Mouse (Mus musculus) liver, embryonic 16.5 days (tissue): ENCODE data around the gene Cdc42bpg. TPM values are rescaled to one million over a fixed set of nuclear protein-coding genes. Genes with fewer than 3 reads are reported as not detected.

Source experiments
- ATAC-seq: fragments of 200-750 bp; cut with Nextera tagmentation; 2 replicates; pipeline ENCODE4 v1.8.0; 2017; ENCODE audit warnings: low read depth, mild to moderate bottlenecking, moderate number of reproducible peaks, moderate library complexity
- H3K27ac ChIP-seq: fragments of 300-500 bp; sonication (generic); 2 replicates; pipeline ENCODE4 v1.5.1; 2014; ENCODE audit warnings: mild to moderate bottlenecking, low read length
- H3K27me3 ChIP-seq: fragments of 300-500 bp; sonication (generic); 2 replicates; pipeline ENCODE4 v1.6.1; 2014; ENCODE audit warnings: low read depth, low read length, mixed read lengths; ENCODE audit not compliant: control insufficient read depth, insufficient read depth
- H3K36me3 ChIP-seq: fragments of 300-500 bp; sonication (generic); 2 replicates; pipeline ENCODE4 v1.6.1; 2014; ENCODE audit warnings: mild to moderate bottlenecking; ENCODE audit not compliant: control insufficient read depth, insufficient read depth
- H3K4me1 ChIP-seq: fragments of 300-500 bp; sonication (generic); 2 replicates; pipeline ENCODE4 v1.6.1; 2014; ENCODE audit warnings: low read depth, low read length, mixed read lengths; ENCODE audit not compliant: control insufficient read depth
- H3K4me2 ChIP-seq: fragments of 300-500 bp; sonication (generic); 2 replicates; pipeline ENCODE4 v1.6.1; 2014; ENCODE audit warnings: low read depth, low read length, mixed read lengths
- H3K4me3 ChIP-seq: fragments of 300-500 bp; sonication (generic); 2 replicates; pipeline ENCODE4 v1.5.1; 2014; ENCODE audit warnings: low read depth, mild to moderate bottlenecking, low read length
- H3K9ac ChIP-seq: fragments of 300-500 bp; sonication (generic); 2 replicates; pipeline ENCODE4 v1.6.1; 2014; ENCODE audit warnings: low read depth, low read length
- H3K9me3 ChIP-seq: fragments of 300-500 bp; sonication (generic); replicated peaks from 2 replicates; pipeline ENCODE4 v1.6.1; 2016; ENCODE audit warnings: low read length; ENCODE audit not compliant: control insufficient read depth
- WGBS: fragments of 180-500 bp; shearing (Covaris S2); extraction: QIAGEN DNeasy Blood & Tissue Kit; methylation state at CpG from one replicate; pipeline ENCODE4 v1.1.7; 2014; ENCODE audit not compliant: insufficient replicate concordance; 5-methylcytosine and 5-hydroxymethylcytosine counted together
- polyA plus RNA-seq: library from polyadenylated mRNA; unstranded; fragments of >200 nt; fragmentation: Nextera tagmentation; extraction: Ambion mirVana; gene quantifications from 2 replicates; pipeline ENCODE4 v1.2.1, GENCODE M21; 2015

Cdc42bpg gene
- polyA plus RNA-seq, 1 experiment from 2014 or later, result 0.34 TPM

DNA sequence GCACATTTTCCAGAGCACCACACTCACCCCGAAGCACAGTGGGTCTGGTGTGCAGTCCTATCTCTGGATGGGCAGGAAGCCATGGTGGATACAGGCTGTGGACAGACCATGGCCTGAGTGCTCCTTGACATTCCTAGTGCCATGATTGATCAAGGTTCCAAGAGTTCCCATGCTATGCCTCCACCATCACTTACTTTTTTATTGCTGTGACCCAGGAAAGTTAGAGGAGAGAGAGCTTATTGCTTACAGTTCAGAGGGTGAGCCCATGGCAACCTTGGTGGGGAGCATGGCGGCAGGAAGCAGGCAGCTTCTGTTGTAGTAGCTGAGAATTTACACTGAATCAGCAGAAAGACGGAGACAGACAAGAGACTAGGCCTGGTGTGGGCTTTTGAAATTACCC, 55.0 kb downstream of the Cdc42bpg start:
- no peak for ATAC-seq
- Histone ChIP-seq H3K4me1 (peaks cover 17% of the 10 kb centered on the region), H3K9ac (no peak overlapping the region), H3K4me3 (no peak overlapping the region), H3K27ac (no peak overlapping the region), H3K27me3 (no peaks in the 10 kb centered on the region), H3K9me3 (no peaks in the 10 kb centered on the region), H3K36me3 (peaks cover 9% of the 10 kb centered on the region), H3K4me2 (no peak overlapping the region)
- WGBS, result 63% methylated on average over 3 of the region's 3 CpGs

DNA sequence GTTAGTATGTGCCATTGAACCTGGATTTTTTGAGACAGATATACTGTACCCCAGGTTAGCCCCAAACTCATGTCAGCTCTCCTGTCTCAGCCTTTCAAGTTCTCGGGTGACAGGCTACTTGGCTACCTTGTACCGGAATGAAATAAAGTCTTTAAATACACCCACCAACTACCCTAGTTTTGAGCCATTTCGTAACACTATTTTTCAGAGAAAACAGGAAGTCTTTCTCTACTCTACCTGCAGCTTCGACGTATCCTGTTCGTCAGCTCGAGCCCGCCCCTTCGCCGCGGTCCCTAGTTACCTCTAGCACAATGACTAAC, 56.8 kb downstream of the Cdc42bpg start:
- H3K9ac ChIP-seq, result peak overlapping the region; percentile 54
- no peak for ATAC-seq
- H3K4me1 ChIP-seq, result peaks cover 24% of the 10 kb centered on the region
- peak overlapping the region; percentile 100 for H3K4me3 ChIP-seq
- WGBS, result under 1% methylated on average over 11 of the region's 11 CpGs
- no peaks in the 10 kb centered on the region for H3K9me3 ChIP-seq
- no peaks in the 10 kb centered on the region for H3K27me3 ChIP-seq
- peak overlapping the region; percentile 73 for H3K27ac ChIP-seq
- peak overlapping the region; percentile 71 for H3K4me2 ChIP-seq
- peaks cover 26% of the 10 kb centered on the region for H3K36me3 ChIP-seq

DNA sequence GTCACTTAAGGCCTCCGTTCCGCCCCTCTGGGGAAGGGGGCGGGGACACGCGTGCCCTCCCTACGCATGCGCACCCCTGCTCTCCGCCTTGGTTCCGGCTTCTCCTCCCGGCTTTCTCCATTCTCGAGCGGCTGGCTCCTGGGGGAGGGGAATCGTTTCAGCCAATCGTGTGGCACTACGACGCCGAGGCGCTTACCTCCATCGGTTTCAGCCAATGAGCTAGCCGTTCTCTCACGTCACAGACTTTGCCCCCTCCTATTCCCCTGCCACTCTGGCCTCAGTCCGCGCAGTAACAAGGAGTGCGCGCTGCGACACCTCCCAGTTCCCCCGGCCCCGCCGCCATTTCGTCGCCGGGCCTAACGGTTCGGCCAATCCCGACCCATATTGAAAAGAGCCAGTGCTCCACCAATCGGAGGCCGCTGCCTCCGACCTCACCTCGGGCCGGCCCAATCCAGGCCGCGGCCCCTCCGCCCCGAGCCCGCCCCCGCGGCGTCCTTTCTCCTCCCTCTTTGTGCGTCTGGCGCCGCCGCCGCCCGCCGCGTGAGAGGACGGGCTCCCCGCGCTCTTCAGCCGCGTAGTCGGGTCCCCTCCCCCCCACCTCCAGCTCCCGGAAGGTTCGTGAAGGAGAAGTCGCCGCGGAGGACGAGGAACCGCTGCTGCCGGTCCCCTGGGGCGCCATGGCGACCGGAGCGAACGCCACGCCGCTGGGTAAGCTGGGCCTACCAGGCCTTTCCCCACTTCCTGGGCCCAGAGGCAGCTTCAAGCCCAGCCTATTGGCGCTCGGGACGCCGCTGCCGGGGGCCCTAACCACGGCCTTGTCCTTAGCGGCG, 57.4 kb downstream of the Cdc42bpg start, which contains the start of gene Sf1:
Gene Sf1, plus strand, starts transcription at position 280 of the 830 bp plus-strand sequence.
- peak within 1 kb of the TSS; percentile 100 for H3K4me3 ChIP-seq
- WGBS, result under 1% methylated on average over 79 of the region's 85 CpGs
- H3K4me1 ChIP-seq, result peaks cover 24% of the 10 kb centered on the region
- peaks cover 32% of the 10 kb centered on the region for H3K36me3 ChIP-seq
- ATAC-seq, result peak; percentile 91
- H3K27ac ChIP-seq, result peak within 1 kb of the TSS; percentile 97
- peak within 1 kb of the TSS; percentile 71 for H3K4me2 ChIP-seq
- H3K27me3 ChIP-seq, result no peaks in the 10 kb centered on the region
- H3K9me3 ChIP-seq, result no peaks in the 10 kb centered on the region
- H3K9ac ChIP-seq, result peak within 1 kb of the TSS; percentile 99

DNA sequence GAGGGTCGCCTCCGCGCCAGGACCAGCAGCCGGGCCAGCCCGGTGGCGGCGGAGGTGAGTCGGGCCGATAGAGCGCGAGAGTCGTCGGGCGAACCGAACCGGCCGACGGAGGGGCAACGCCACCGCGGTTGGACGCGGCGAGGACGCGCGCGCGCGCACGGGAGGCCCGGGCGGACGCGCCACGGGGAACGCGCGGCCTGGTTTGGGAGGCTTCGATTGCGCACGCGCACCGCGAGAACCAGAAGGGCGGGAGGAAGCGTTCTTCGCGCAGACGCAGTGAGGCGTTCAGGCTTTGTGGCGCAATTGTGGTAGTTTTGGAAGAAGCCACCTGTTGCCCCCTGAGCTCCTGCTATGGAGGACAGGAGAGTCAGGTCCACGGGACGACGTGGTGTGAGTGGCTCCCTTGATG, 58.1 kb downstream of the Cdc42bpg start:
- peaks cover 24% of the 10 kb centered on the region for H3K4me1 ChIP-seq
- H3K9me3 ChIP-seq, result no peaks in the 10 kb centered on the region
- WGBS, result under 1% methylated on average over 55 of the region's 55 CpGs
- peak overlapping the region; percentile 71 for H3K4me2 ChIP-seq
- H3K9ac ChIP-seq, result peak overlapping the region; percentile 99
- H3K4me3 ChIP-seq, result peak overlapping the region; percentile 100
- H3K36me3 ChIP-seq, result peaks cover 38% of the 10 kb centered on the region
- ATAC-seq, result peak; percentile 14
- no peaks in the 10 kb centered on the region for H3K27me3 ChIP-seq
- peak overlapping the region; percentile 97 for H3K27ac ChIP-seq

DNA sequence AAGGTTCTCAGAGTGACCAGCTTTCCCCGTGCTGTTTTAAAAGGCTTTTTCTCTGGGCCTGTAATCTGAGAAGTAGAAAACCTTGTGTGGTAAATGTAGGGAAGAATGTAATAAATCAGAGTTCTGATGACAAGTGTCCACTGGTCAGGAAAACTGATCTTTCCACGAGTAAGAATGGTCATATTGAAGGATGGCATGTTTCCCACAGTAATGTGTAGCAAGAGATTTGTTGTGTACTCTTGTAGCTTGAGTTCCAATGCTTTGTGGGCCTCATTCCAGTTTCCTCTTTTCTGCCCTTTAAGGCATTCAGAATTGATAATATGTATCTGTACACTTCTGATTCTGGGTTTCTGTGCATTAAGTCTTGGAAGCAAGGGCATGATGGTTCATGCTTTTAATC, 58.6 kb downstream of the Cdc42bpg start:
- peaks cover 42% of the 10 kb centered on the region for H3K36me3 ChIP-seq
- peak overlapping the region; percentile 97; the same call in 1 of the 2 replicates for H3K27ac ChIP-seq
- no peaks in the 10 kb centered on the region for H3K9me3 ChIP-seq
- peak overlapping the region; percentile 99 for H3K9ac ChIP-seq
- no peaks in the 10 kb centered on the region for H3K27me3 ChIP-seq
- WGBS, result 0% methylated on average over 2 of the region's 2 CpGs
- no peak for ATAC-seq
- peak overlapping the region; percentile 71 for H3K4me2 ChIP-seq
- peak overlapping the region; percentile 100 for H3K4me3 ChIP-seq
- peaks cover 24% of the 10 kb centered on the region for H3K4me1 ChIP-seq

DNA sequence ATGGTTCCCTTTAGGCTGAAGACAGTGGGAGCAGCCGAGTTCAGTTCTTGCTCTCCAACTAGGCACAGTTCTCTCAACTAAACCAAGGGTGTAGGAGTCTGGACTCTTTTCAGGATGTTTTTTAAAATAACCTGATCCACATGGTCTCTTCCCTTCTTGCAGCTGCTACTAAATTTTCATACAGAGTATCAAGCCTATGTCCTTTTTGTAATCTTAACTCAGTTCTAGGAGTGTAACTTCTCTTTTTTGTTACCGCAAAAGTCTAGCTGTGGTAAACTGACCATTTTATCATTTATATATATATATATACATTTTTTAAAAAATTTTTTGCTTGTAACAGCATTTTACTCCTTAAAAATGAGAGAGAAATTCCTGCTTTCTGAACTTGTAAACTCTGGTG, 63.9 kb downstream of the Cdc42bpg start:
- Histone ChIP-seq H3K27me3 (no peaks in the 10 kb centered on the region), H3K4me3 (no peak overlapping the region), H3K4me1 (peaks cover 12% of the 10 kb centered on the region), H3K9me3 (no peaks in the 10 kb centered on the region), H3K9ac (no peak overlapping the region), H3K36me3 (peaks cover 93% of the 10 kb centered on the region), H3K4me2 (no peak overlapping the region), H3K27ac (no peak overlapping the region)
- ATAC-seq, result no peak
- WGBS, result 89% methylated on average over 2 of the region's 2 CpGs

DNA sequence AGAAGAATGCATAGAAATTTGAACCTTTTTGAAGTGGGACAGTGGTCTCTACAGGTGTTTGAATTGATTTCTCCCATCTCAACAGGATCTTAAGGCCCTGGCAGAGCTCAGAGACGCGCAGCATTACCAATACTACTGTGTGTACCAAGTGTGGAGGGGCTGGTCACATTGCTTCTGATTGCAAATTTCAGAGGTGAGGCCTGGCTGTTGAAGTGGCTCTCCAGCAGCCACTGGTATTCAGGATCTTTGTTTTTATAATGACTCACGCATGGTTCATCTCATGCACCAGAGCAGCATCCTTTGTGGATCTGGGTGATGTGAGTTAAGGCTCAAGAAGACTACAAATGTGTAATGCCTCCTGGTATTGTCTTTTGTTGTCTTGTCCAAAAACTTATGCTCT, 66.2 kb downstream of the Cdc42bpg start:
- H3K4me1 ChIP-seq, result peaks cover under 1% of the 10 kb centered on the region
- H3K27me3 ChIP-seq, result no peaks in the 10 kb centered on the region
- no peak overlapping the region for H3K9ac ChIP-seq
- H3K36me3 ChIP-seq, result peaks cover 95% of the 10 kb centered on the region
- no peak for ATAC-seq
- H3K4me3 ChIP-seq, result no peak overlapping the region
- H3K9me3 ChIP-seq, result no peaks in the 10 kb centered on the region
- no peak overlapping the region for H3K27ac ChIP-seq
- WGBS, result 85% methylated on average over 3 of the region's 3 CpGs
- H3K4me2 ChIP-seq, result no peak overlapping the region

DNA sequence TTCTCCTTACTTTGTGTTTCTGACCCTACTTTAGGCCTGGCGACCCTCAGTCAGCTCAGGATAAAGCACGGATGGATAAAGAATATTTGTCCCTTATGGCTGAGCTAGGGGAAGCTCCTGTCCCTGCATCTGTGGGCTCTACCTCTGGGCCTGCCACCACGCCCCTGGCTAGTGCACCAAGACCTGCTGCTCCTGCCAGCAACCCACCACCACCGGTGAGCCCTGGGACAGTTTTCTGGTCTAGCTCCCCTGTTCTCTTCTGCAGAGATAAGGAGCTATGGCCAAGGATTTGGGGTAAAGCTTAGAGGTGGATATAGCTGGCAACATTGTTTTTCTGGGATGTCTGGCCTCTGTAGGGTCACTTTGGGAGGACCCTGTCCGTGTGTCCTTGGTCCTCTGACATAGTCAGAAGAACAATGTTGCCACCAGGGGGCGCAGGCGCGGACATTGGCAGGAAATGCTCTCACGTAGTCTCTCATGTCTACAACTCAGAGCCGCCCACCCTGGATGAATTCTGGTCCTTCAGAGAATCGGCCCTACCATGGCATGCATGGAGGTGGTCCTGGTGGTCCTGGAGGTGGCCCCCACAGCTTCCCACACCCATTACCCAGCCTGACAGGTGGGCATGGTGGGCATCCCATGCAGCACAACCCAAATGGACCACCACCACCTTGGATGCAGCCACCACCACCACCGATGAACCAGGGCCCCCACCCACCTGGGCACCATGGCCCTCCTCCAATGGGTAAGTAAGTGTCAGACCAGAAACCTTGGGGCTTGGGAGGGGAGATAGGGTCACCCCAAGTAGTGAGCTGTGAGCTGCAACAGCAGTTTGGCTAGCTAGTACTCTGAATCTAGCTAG, 67.5 kb downstream of the Cdc42bpg start:
- Histone ChIP-seq H3K4me3 (no peak overlapping the region), H3K4me1 (no peaks in the 10 kb centered on the region; the same call in 1 of the 2 replicates), H3K9ac (no peak overlapping the region), H3K27ac (no peak overlapping the region), H3K27me3 (no peaks in the 10 kb centered on the region), H3K36me3 (peaks cover 96% of the 10 kb centered on the region), H3K4me2 (no peak overlapping the region), H3K9me3 (no peaks in the 10 kb centered on the region)
- no peak for ATAC-seq
- 55% methylated on average over 12 of the region's 12 CpGs for WGBS

DNA sequence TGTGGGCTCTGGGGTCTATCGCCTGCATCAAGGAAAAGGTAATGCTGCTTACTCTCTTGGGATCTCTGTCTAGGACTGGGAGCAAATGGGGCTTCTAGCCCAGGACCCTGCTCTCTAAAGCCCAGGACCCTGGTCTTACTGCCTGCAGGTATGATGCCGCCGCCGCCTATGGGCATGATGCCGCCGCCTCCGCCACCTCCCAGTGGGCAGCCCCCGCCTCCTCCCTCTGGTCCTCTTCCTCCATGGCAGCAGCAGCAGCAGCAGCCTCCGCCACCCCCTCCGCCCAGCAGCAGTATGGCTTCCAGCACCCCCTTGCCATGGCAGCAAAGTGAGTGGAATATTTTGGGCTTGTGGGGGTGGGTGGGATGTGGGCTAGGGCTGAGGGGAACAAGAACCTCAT, 68.3 kb downstream of the Cdc42bpg start:
- Histone ChIP-seq H3K27ac (no peak overlapping the region), H3K4me3 (no peak overlapping the region), H3K9me3 (no peaks in the 10 kb centered on the region), H3K9ac (no peak overlapping the region), H3K4me2 (no peak overlapping the region), H3K27me3 (no peaks in the 10 kb centered on the region), H3K4me1 (no peaks in the 10 kb centered on the region; the same call in 1 of the 2 replicates), H3K36me3 (peaks cover 89% of the 10 kb centered on the region)
- WGBS, result 96% methylated on average over 10 of the region's 10 CpGs
- ATAC-seq, result no peak
